Mouse (Mus musculus) heart, embryonic 11.5 days (tissue): ENCODE measurements around the gene S100a7a. TPM values are rescaled to one million over a fixed set of nuclear protein-coding genes. Genes with fewer than 3 reads are reported as not detected.

Source experiments
- ATAC-seq: fragments of 200-750 bp; cut with Nextera tagmentation; replicated peaks from 2 replicates; pipeline ENCODE4 v1.8.0; 2017; ENCODE audit warnings: moderate library complexity; ENCODE audit not compliant: insufficient number of reproducible peaks, low FRiP score, low TSS enrichment
- H3K27ac ChIP-seq: fragments of 300-500 bp; sonication (generic); 2 replicates; pipeline ENCODE4 v1.5.1; 2014; ENCODE audit warnings: mild to moderate bottlenecking, low read depth, low read length
- H3K27me3 ChIP-seq: fragments of 300-500 bp; sonication (generic); 2 replicates; pipeline ENCODE4 v1.6.1; 2014; ENCODE audit warnings: mild to moderate bottlenecking, low read length, mixed read lengths; ENCODE audit not compliant: control insufficient read depth, insufficient read depth
- H3K36me3 ChIP-seq: fragments of 300-500 bp; sonication (generic); 2 replicates; pipeline ENCODE4 v1.6.1; 2014; ENCODE audit warnings: mild to moderate bottlenecking, low read length, moderate library complexity, mixed read lengths; ENCODE audit not compliant: control insufficient read depth, insufficient read depth
- H3K4me1 ChIP-seq: fragments of 300-500 bp; sonication (generic); 2 replicates; pipeline ENCODE4 v1.6.1; 2014; ENCODE audit warnings: low read length; ENCODE audit not compliant: control insufficient read depth, insufficient read depth
- H3K4me2 ChIP-seq: fragments of 300-500 bp; sonication (generic); 2 replicates; pipeline ENCODE4 v1.6.1; 2014; ENCODE audit warnings: mild to moderate bottlenecking, moderate library complexity
- H3K4me3 ChIP-seq: fragments of 300-500 bp; sonication (generic); 2 replicates; pipeline ENCODE4 v1.5.1; 2014; ENCODE audit warnings: low read depth, low read length
- H3K9ac ChIP-seq: fragments of 300-500 bp; sonication (generic); 2 replicates; pipeline ENCODE4 v1.6.1; 2014; ENCODE audit warnings: mild to moderate bottlenecking, low read depth, low read length, moderate library complexity
- H3K9me3 ChIP-seq: fragments of 300-500 bp; sonication (generic); replicated peaks from 2 replicates; pipeline ENCODE4 v1.6.1; 2016; ENCODE audit warnings: low read length; ENCODE audit not compliant: control insufficient read depth
- WGBS: fragments of 180-500 bp; shearing (Covaris S2); extraction: QIAGEN DNeasy Blood & Tissue Kit; methylation state at CpG from one replicate; pipeline ENCODE4 v1.1.7; 2014; ENCODE audit not compliant: insufficient replicate concordance; 5-methylcytosine and 5-hydroxymethylcytosine counted together
- polyA plus RNA-seq: library from polyadenylated mRNA; unstranded; fragments of >200 nt; fragmentation: Nextera tagmentation; extraction: Ambion mirVana; gene quantifications from 2 replicates; pipeline ENCODE4 v1.2.1, GENCODE M21; 2014

The S100a7a gene
- polyA plus RNA-seq, 1 experiment from 2014 or later: not detected

GRCm38 (mm10) chr3:90621552-90621951 is 32.3 kb upstream of the S100a7a start:
- Histone ChIP-seq H3K27me3 (no peaks in the 10 kb centered on the region), H3K4me2 (no peak overlapping the region), H3K36me3 (no peaks in the 10 kb centered on the region), H3K27ac (no peak overlapping the region), H3K9ac (no peak overlapping the region), H3K9me3 (no peaks in the 10 kb centered on the region), H3K4me1 (no peaks in the 10 kb centered on the region), H3K4me3 (no peak overlapping the region)
- ATAC-seq: no peak
- WGBS: 43% methylated on average over 7 of the region's 7 CpGs

GRCm38 (mm10) chr3:90623435-90624071 is 30.3 kb upstream of the S100a7a start:
- H3K27me3 ChIP-seq: no peaks in the 10 kb centered on the region
- no peak overlapping the region for H3K4me2 ChIP-seq
- H3K4me3 ChIP-seq: no peak overlapping the region
- H3K9ac ChIP-seq: no peak overlapping the region
- no peak overlapping the region for H3K27ac ChIP-seq
- H3K36me3 ChIP-seq: no peaks in the 10 kb centered on the region
- 23% methylated on average over 2 of the region's 2 CpGs for WGBS
- ATAC-seq: no peak
- no peaks in the 10 kb centered on the region for H3K9me3 ChIP-seq
- H3K4me1 ChIP-seq: no peaks in the 10 kb centered on the region

GRCm38 (mm10) chr3:90625496-90625895 is 28.3 kb upstream of the S100a7a start:
- 71% methylated on average over 5 of the region's 5 CpGs for WGBS
- ATAC-seq: no peak

GRCm38 (mm10) chr3:90626266-90627021 is 27.4 kb upstream of the S100a7a start:
- H3K4me1 ChIP-seq: no peaks in the 10 kb centered on the region
- no peak overlapping the region for H3K4me2 ChIP-seq
- ATAC-seq: no peak
- H3K27ac ChIP-seq: no peak overlapping the region
- no peak overlapping the region for H3K9ac ChIP-seq
- H3K4me3 ChIP-seq: no peak overlapping the region
- no peaks in the 10 kb centered on the region for H3K36me3 ChIP-seq
- WGBS: 68% methylated on average over 9 of the region's 9 CpGs
- no peaks in the 10 kb centered on the region for H3K9me3 ChIP-seq
- no peaks in the 10 kb centered on the region for H3K27me3 ChIP-seq

More at GRCm38 (mm10) chr3:90625496-90625895, 28.3 kb upstream of the S100a7a start:
- H3K4me3 ChIP-seq: no peak overlapping the region
- no peaks in the 10 kb centered on the region for H3K36me3 ChIP-seq
- H3K27me3 ChIP-seq: no peaks in the 10 kb centered on the region
- H3K27ac ChIP-seq: no peak overlapping the region
- no peak overlapping the region for H3K4me2 ChIP-seq
- no peaks in the 10 kb centered on the region for H3K4me1 ChIP-seq
- no peak overlapping the region for H3K9ac ChIP-seq
- no peaks in the 10 kb centered on the region for H3K9me3 ChIP-seq

GRCm38 (mm10) chr3:90627366-90627765 is 26.5 kb upstream of the S100a7a start:
- no peak overlapping the region for H3K9ac ChIP-seq
- H3K4me1 ChIP-seq: no peaks in the 10 kb centered on the region
- no peak overlapping the region for H3K27ac ChIP-seq
- H3K4me3 ChIP-seq: no peak overlapping the region
- no peaks in the 10 kb centered on the region for H3K36me3 ChIP-seq
- ATAC-seq: no peak
- WGBS: 89% methylated on average over 5 of the region's 5 CpGs
- no peaks in the 10 kb centered on the region for H3K27me3 ChIP-seq
- H3K9me3 ChIP-seq: no peaks in the 10 kb centered on the region
- H3K4me2 ChIP-seq: no peak overlapping the region

- Histone ChIP-seq H3K9me3 (no peaks in the 10 kb centered on the region), H3K4me2 (no peak overlapping the region), H3K27ac (no peak overlapping the region), H3K9ac (no peak overlapping the region), H3K36me3 (no peaks in the 10 kb centered on the region), H3K4me1 (no peaks in the 10 kb centered on the region), H3K4me3 (no peak overlapping the region), H3K27me3 (no peaks in the 10 kb centered on the region)
- WGBS: 53% methylated on average over 4 of the region's 4 CpGs
- no peak for ATAC-seq
Observed at GRCm38 (mm10) chr3:90627807-90628206, 26.0 kb upstream of the S100a7a start.

GRCm38 (mm10) chr3:90629298-90629697 is 24.5 kb upstream of the S100a7a start:
- WGBS: 67% methylated on average over 2 of the region's 2 CpGs
- no peak overlapping the region for H3K27ac ChIP-seq
- no peak for ATAC-seq
- no peak overlapping the region for H3K4me3 ChIP-seq
- no peaks in the 10 kb centered on the region for H3K9me3 ChIP-seq
- H3K27me3 ChIP-seq: no peaks in the 10 kb centered on the region
- no peak overlapping the region for H3K4me2 ChIP-seq
- H3K36me3 ChIP-seq: no peaks in the 10 kb centered on the region
- no peak overlapping the region for H3K9ac ChIP-seq
- H3K4me1 ChIP-seq: no peaks in the 10 kb centered on the region

GRCm38 (mm10) chr3:90631984-90632383 is 21.8 kb upstream of the S100a7a start:
- Histone ChIP-seq H3K9me3 (no peaks in the 10 kb centered on the region), H3K9ac (no peak overlapping the region), H3K36me3 (no peaks in the 10 kb centered on the region), H3K27ac (no peak overlapping the region), H3K4me1 (no peaks in the 10 kb centered on the region), H3K4me3 (no peak overlapping the region), H3K4me2 (no peak overlapping the region), H3K27me3 (no peaks in the 10 kb centered on the region)
- ATAC-seq: no peak
- WGBS: 60% methylated on average over 2 of the region's 2 CpGs
